Mouse (Mus musculus): ENCODE measurements around the gene E2f2.

The E2f2 gene

GRCm38 (mm10) chr4:136244208-136244607 is 72.0 kb downstream of the E2f2 start:
- no peak for DNase-seq (ENCODE audit: low spot score)

Data from embryo, embryonic 10.5 days (tissue).